ENCODE assay signal across 29 mouse cellular contexts in the genomic region with DNA sequence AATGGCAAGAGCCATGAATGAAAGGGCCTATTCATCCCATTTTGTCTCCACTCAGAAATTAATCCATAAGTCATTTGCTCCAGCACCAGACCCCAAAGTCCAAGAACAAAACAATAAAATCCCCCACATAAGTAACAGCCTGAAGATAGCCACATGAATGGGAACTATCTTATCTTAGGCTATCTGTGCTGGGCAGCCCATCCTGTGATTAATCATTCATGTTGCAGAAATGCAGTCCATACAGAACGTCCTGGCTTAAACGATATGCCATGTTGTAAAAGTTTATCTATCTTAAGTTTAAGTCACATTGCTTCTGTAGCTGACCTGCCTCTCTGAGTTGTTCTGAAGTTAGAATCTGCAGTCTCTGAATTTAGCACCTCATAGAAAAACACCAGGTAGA.
"Had no signal": no experiment of that assay in that cellular context is flagged by ENCODE, and none has a peak within 500 bp of the region (broad histone marks: within the 10 kb centered on the region; RNA-seq: fewer than 3 reads in every experiment).

No protein-coding gene starts in this region.

- H3K27me3 ChIP-seq: heart, embryonic 12.5 days; heart, embryonic 13.5 days; heart, embryonic 15.5 days; hindbrain, embryonic 12.5 days; hindbrain, embryonic 13.5 days; hindbrain, embryonic 15.5 days; intestine, embryonic 15.5 days; kidney, embryonic 15.5 days had no signal

- H3K4me1 ChIP-seq: heart, embryonic 12.5 days; heart, embryonic 13.5 days; heart, embryonic 15.5 days; hindbrain, embryonic 10.5 days; hindbrain, embryonic 12.5 days; hindbrain, embryonic 13.5 days; hindbrain, embryonic 15.5 days; intestine, embryonic 15.5 days; kidney, embryonic 15.5 days had no signal

- H3K9ac ChIP-seq: heart, embryonic 12.5 days; heart, embryonic 13.5 days; heart, embryonic 15.5 days; hindbrain, embryonic 12.5 days; hindbrain, embryonic 13.5 days; hindbrain, embryonic 14.5 days; hindbrain, embryonic 15.5 days; intestine, embryonic 15.5 days; kidney, embryonic 15.5 days had no signal

- DNase-seq: heart, postnatal 10 days; heart, postnatal 36 days; heart, postnatal 4 days; kidney, adult 11 months; kidney, adult 18-20 months; kidney, adult 2 months; kidney, adult 8-10 months; kidney, adult 9 months; kidney, postnatal 10 days; kidney, postnatal 14 days; kidney, postnatal 25 days; kidney, postnatal 36 days; kidney, postnatal 4 days; layer of hippocampus, adult 9-11 months; layer of hippocampus, postnatal 36 days had no signal

- H3K4me3 ChIP-seq: heart, embryonic 12.5 days; heart, embryonic 13.5 days; heart, embryonic 15.5 days; hindbrain, embryonic 10.5 days; hindbrain, embryonic 12.5 days; hindbrain, embryonic 13.5 days; hindbrain, embryonic 15.5 days; intestine, embryonic 15.5 days; kidney, embryonic 15.5 days; layer of hippocampus, adult 2 months; left cerebral cortex, adult 2 months had no signal

- H3K27ac ChIP-seq: heart, embryonic 13.5 days; heart, embryonic 15.5 days; hindbrain, embryonic 10.5 days; hindbrain, embryonic 12.5 days; hindbrain, embryonic 13.5 days; hindbrain, embryonic 14.5 days; hindbrain, embryonic 15.5 days; hindbrain, postnatal 0 days; intestine, embryonic 15.5 days; kidney, embryonic 15.5 days; kidney, postnatal 0 days; layer of hippocampus, adult 2 months; left cerebral cortex, adult 2 months had no signal

- H3K36me3 ChIP-seq: heart, embryonic 12.5 days; heart, embryonic 13.5 days; heart, embryonic 15.5 days; hindbrain, embryonic 10.5 days; hindbrain, embryonic 12.5 days; hindbrain, embryonic 13.5 days; hindbrain, embryonic 15.5 days; intestine, embryonic 15.5 days; kidney, embryonic 15.5 days had no signal

- H3K9me3 ChIP-seq: heart, embryonic 12.5 days; heart, embryonic 15.5 days; hindbrain, embryonic 10.5 days; hindbrain, embryonic 12.5 days; hindbrain, embryonic 15.5 days; intestine, embryonic 15.5 days; kidney, embryonic 15.5 days had no signal
